Mouse (Mus musculus) cerebellum, adult 18-20 months (tissue): Measurements from ENCODE around the gene 1810009J06Rik.
"Not testable (repeated sequence)": the region's sequence is repeated elsewhere in the genome, so short reads cannot be mapped to it uniquely, and the experiment has no call there.

Source experiments
- DNase-seq, 2 experiments: peaks; one replicate each; pipeline ENCODE4 v3.0.0; 2021

1810009J06Rik gene

DNA sequence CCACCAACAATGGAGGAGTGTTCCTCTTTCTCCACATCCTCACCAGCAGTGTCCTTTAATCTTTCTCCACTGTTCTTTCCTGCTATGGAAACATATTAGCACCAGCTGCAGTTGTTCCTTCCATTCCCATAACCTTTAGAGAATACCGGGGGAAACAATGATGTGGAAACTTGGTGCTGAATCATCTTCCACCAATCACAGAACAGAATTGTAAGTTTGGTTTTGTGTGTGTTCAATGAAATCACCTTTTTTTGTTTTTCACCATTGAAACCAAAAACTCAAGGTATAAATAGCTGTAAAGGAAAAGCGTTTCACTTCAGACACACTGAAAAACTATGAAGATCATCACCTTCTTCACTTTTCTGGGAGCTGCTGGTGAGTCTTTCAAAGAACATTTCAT is at the start of gene 1810009J06Rik:
Gene 1810009J06Rik, plus strand, starts transcription at position 301 of the 400 bp plus-strand sequence.
- DNase-seq = not testable (repeated sequence)

DNA sequence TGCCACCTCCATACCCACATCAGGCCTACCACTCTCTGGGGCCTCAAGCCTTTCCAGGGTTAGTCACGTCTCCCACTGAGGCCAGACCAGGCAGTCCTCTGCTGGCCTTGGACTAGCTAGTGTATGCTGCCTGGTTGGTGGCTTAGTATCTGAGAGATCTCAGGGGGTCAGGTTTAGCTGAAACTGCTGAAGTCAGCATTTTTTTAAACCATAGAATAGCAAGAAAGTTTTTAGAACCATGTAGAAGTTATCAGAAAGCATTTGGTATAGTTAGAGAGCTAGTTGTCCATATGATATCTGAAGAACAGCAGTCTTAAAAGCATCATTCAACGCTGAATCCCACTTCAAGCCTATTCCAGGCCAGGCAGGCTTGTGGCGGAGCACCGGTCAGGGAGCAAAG is 44.6 kb upstream of the 1810009J06Rik start:
- DNase-seq = no peak

GRCm38 (mm10) chr6:40940457-40940856 is 24.1 kb upstream of the 1810009J06Rik start, which contains the start of gene 1700074P13Rik:
Gene 1700074P13Rik (minus strand): TSS chr6:40940557.
- no peak for DNase-seq

GRCm38 (mm10) chr6:40951770-40952169 is 12.8 kb upstream of the 1810009J06Rik start, which contains the start of gene Gm4744:
Gene Gm4744 (minus strand): TSS chr6:40951870.
- DNase-seq = no peak

DNA sequence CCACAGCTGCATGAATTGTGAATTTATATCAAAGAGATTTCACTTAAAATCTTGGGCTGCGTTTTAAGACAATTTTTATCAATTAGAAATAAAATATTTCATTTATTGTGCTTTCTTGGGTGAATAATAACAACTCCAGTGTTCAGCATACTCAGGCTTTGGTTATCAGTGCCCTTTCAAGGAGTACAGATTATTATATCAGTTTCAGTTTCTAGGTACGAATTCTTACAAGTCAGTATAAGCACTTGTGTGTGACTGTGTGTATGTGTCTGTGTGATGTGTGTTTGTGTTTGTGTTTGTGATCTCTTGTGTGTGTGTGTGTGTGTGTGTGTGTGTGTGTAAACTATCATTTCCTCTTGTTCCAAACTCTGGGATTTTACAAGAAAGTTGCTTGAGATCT is 10.8 kb upstream of the 1810009J06Rik start:
- no peak for DNase-seq

DNA sequence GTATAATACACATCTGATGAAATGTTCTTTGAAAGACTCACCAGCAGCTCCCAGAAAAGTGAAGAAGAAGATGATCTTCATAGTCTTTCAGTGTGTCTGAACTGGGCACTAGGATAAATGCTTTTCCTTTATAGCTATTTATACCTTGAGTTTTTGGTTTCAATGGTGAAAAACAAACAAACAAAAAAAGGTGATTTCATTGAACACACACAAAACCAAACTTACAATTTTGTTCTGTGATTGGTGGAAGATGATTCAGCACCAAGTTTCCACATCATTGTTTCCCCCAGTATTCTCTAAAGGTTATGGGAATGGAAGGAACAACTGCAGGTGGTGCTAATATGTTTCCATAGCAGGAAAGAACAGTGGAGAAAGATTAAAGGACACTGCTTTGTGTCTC is 34.8 kb downstream of the 1810009J06Rik start, which contains the start of gene Gm2663:
Gene Gm2663, minus strand, starts transcription at position 101 of the 400 bp plus-strand sequence.
- not testable (repeated sequence) for DNase-seq

DNA sequence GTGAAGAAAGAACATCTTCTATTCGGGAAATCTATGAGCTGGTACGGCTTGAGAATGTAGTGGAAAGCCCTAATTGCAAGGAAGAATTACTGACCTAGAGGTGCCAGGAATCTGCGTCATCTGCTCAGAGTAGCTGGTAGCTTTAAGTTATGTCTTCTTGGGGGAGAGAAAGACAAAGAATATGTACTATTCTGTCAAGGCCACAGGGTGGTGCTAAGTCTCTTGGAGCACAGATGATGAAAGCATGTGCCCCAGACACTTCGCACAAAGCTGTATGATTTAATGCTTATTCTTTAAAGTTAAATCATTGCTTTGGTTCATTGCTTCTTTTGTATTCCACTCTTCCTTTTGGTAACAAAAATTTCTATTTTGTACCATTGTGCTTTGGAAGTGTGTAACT is 50.5 kb downstream of the 1810009J06Rik start:
- DNase-seq = no peak
